Mouse (Mus musculus): ENCODE measurements around the gene Abcg4.
"Not testable (repeated sequence)": the region's sequence is repeated elsewhere in the genome, so short reads cannot be mapped to it uniquely, and the experiment has no call there.

The Abcg4 gene

DNA sequence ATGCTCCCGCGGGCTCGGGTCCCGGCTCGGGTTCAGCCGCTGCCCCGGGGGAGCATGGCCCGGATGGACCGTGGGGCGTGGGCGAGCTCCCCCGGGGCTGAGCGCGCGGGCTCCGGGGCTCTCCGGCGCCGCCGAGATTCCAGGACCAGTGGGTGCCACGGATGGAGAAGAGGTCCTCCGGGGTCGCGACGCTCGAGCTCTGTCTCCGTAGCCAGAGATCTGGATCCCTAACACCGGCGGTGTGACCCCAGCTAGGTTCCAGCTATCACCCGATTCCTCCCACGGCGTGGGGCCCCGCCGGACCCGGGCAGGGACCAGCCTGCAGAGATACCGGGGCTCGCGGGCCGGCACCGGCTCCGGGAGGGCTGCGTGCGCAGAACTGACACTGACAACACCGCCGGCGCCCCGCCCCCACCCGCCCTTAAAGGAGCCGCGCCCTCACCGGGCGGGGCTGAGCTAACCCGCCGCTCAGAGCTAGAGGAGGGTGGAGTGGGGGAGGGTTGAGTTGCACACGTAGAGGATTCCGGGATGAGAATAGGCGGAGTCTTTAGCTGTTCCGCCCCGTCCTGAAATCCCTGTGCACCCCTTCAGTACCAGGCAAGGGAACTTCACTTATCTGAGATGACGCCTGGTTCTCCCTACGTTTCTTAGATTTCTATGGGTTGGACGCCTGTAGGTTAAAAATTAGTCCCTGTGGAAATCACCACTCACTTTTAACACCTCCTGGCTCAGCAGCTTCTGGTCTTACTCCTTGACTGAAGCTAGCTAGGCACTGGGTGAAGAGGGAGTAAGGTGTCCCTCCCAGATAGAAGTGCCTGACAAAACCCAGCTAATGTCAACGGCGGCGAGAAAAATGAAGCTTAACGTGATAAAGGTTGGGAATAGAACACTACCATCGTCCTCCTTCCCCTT is 31.7 kb upstream of the Abcg4 start, which contains the start of gene C2cd2l:
Gene C2cd2l (minus strand): TSS at position 399 of the 912 bp plus-strand sequence.
- peak; percentile 93 for DNase-seq (ENCODE audit: extremely low read depth, insufficient read length, low spot score)

DNA sequence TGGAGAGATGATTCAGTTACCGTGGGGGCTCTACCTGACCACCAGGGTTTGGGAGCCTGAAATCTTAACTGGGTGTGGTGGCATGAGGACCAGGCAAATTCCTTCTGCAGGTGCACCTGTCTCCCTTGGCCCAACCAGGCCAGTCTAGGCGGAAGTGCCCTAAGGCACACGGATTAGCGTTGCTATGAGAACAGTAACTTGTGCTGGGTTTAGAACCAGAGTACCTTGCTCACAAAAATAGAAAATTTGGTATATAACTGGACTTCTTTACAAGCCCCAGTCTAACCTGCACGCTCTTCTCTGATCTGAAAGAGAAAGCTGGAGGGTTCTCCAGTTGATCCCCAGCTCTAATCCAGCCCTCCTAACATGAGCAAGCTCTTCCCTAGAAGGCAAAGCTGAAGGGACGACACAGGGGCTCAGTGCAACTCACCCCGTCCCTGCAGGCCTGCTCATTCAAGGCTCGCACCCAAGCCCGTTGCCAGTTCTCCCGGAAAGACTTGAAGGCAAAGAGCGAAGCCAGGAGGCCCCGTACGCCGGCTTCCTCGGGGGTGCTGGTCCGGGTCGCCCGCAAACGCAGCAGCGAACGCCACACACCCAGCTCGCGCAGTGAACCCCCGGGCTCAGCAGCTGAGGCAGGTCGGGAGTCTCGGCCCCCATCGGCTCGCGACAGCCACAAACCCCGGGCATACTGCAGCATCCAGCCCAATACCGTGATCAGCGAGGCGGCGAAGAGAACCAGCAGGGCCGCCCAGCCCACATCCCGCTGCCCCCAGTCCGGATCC is 30.9 kb upstream of the Abcg4 start:
- peak; percentile 51 for DNase-seq (ENCODE audit: extremely low read depth, insufficient read length, low spot score)

DNA sequence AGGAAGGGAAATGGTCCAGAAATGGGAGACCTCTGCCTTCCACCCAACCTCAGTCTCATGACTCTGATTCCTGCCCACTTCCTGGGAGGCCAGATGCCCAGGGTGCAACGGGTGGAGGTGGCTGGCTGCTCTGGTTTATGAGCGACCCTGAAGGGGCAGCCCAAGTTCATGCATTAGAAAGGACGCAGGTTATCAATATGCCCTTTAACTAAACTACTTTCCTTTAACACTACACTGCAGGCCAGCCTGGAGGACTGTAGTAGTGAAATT is 30.3 kb upstream of the Abcg4 start:
- no peak for DNase-seq (ENCODE audit: extremely low read depth, insufficient read length, low spot score)

DNA sequence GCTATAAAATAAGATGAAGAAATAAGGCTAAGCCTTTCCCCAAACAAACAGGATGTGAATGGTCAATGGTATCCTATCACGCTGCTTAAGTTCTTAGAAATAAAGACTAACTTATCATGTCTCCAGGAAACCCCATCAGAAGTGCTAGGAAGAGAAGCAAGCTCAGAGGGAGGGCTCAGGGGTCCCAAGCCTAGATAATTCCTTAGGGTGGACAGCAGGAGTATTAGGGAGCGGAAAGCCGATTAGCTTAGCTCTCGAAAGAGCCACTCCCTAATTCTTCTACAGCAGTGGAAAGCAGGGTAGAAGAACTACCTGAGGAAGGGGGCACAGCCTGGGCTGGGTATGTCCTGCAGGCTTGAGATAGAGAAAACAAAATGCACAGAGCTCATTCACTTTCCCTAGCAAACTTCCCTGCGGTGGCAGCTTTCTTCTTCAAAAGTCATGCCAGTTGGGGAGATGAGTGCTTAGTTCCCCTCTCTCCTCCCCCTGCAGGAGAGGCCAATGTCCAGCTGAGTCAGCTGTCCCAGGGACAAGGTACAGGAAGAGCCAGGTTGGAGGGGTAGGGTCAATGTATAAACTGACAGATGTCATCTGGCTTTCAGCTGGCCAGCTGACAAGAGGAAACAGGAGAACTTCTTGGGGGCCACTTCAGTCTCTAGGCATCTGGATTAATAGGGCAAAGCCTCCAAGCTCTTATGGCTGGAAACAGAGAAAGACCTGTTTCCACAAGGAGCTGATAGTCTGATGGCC is 29.8 kb upstream of the Abcg4 start:
- DNase-seq (ENCODE audit: extremely low read depth, insufficient read length, low spot score), result no peak

DNA sequence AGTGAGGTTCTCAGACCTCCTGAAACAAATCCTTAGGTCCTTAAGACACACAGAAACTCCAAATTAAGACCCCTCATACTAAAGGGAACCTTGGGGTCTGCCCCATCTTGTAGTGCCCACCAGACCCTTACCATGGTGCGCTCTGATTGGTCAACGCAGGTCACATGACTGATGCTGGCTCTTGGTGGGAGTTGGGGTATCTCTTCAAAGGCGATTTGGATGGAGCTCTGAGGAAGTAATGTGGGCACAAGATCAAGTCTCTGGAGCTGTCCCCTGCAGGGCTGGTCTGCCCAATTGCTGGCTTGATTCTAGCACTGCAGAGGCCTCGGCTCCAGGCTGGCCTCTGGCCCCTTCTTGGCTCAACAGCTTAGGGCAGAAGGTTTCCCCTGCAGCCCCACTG is 29.0 kb upstream of the Abcg4 start:
- no peak for DNase-seq (ENCODE audit: extremely low read depth, insufficient read length, low spot score)

DNA sequence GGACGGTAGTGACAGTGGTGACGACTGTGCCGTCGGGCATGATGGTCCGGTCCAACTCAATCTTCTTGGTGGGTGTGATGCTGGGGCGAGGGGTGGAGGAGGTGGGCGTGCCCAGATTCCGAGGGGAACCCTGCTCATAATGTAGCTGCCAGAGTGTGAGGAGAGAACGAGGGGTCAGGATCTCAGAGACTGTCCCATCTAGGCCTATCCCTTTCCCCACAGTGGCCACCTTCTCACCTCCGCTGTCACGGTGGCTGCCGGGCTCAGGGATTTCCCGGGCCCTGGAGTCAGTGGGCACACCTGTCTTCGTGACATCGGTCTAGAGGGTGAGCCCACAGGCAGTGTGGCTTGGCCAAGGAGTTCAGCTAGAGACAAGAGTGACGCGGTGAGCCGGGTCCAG is 26.5 kb upstream of the Abcg4 start:
- DNase-seq (ENCODE audit: extremely low read depth, insufficient read length, low spot score), result no peak

DNA sequence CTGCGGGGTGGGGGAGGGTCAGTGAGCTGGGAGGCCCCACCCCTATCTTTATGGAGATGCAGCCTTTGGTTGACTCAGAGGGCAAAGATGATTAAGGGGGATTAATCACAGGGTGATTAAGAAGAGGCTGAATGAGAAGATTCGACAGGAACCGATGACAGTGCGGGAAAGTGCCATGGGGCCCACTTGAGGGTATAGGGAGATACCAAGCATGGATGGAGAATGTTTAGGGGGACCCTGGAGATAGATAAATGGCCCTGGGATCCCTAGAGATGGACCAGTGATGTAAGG is 25.8 kb upstream of the Abcg4 start:
- no peak for DNase-seq (ENCODE audit: extremely low read depth, insufficient read length, low spot score)

DNA sequence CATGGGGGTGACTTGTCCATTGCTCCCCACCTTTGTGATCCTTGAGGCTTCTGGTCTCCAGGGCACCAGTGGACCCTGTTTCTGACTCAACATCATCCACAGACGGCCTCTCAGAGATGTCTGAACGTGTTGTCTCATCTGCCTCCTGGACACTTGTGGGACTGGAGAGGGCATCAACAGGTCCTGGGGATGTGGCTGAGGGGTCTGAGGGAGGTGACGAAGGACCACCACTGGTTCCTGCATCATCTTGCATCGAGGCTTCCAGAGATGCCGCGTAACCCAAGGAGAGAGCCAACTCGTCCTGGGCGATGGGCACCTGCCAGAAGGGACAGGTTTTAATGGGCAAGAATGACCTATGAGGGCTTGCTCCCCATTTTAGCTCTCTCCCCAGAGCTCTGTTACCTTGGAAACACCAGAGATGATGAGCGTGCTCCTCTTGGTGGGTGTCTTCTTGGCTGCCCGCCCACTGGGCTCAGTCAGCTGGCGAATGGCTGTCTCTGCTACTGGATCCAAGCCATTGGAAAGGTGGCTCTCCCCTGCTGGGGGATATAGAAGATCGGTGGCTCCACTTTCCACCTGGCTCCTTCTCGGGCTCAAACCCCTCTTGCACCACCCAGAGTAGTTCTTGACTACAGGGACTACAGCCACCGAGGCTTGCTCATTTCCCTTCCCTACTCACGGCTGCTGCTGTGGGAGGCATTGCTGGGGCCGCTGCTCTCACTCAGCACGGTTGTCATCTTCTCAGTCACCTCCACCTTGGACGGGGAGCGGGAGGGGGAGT is 25.3 kb upstream of the Abcg4 start:
- no peak for DNase-seq (ENCODE audit: extremely low read depth, insufficient read length, low spot score)

DNA sequence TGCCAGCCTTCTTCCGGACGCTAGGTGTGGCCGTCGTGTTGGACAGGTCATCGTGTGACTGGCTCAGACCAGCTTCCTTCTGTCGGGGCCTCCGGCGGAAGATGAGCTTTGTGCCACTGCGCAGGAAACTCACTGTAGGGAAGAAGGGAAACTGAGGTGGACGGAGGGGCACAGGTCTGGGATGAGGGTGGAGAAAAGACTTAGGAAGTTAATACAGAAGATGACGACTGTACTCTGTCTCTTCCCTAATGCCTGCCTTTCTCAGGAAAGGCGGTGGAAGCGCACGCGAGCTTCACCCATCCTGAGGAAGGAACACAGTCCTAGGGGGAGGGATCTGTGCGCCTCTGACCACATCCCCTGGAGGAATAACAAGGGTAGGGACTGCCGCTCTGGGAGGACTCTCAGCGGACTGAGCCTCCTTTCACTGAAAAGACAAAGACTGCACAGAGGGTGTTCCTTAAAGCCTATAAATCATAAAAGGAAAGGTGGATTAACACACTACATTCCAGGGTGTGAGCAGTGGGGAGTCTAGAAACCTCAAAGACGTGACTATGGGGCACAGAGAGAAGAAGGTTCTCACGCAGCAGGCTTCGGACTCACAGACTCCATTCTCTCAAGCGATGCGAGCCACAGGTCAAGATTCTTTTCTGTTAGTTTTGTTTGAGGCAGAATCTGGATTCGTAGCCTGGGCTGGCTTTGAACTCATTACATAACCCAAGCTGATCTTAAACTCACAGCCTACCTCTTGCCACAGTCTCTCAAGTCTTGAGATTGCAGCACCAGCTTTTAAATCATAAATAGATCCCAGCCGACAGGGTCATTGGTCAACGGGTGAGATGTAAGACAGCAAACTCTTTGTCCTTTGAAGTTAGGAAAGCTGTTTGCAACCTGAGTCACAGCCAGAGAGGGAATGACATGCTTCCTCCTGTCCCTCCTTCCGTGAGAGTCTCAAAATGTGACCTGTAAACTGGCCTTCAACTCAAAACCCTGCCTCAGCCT is 23.0 kb upstream of the Abcg4 start:
- no peak for DNase-seq (ENCODE audit: extremely low read depth, insufficient read length, low spot score)

DNA sequence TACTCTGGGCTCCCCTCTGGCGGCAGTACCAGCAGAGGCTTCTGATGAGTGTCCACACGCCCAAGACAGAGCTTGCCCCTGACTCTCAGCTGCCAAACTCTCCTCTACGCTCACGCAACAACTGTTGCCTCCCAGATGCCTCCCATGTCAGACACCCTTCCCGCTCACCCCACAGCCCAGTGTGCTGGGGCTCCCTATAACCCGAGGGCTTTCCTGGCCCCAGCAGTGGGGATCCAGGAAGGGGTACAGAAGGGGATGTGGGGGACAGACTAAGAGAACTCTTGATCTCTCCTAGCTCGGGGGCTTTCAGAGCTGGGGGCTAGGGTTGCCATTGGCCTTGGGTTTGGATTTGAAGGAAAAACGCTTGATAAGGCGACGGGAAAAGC is 22.3 kb upstream of the Abcg4 start:
- no peak for DNase-seq (ENCODE audit: extremely low read depth, insufficient read length, low spot score)

DNA sequence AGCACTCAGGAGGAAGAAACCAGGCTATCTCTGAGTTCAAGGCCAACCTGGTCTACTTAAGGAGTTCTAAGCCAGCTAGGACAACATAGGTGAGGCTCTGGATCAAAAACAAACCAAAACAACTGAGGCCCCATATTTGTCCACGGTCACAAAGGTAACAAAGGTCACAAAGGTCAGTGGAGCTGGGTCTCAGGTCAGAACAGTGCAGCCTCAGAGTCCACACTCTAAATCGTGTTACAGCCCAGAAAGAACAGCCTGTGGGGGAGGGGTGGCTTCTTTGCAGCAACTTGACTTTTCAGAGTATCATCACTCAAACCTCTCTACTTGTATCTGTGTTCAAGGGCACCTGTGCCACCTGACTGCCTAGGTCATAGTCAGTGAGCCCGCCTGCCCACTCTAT is 21.3 kb upstream of the Abcg4 start:
- no peak for DNase-seq (ENCODE audit: extremely low read depth, insufficient read length, low spot score)

DNA sequence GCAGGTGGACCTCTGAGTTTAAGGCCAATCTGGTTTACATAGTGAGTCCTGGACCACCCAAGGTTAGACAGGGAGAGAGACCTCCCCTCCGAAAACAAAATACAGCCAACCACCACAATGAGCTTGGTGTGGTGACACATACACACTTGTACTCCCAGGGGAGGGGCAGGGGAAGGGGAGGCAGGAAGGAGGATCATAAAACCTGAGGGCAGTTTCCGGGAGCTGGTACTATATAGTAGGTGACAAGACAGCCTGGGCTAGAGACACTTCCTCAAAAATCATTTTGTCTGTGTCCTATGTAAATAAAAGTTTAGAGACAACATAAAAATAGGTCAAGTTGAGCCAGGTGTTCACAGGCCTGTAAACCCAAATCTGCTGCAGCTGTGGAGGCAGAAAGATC is 18.8 kb upstream of the Abcg4 start:
- no peak for DNase-seq (ENCODE audit: extremely low read depth, insufficient read length, low spot score)

DNA sequence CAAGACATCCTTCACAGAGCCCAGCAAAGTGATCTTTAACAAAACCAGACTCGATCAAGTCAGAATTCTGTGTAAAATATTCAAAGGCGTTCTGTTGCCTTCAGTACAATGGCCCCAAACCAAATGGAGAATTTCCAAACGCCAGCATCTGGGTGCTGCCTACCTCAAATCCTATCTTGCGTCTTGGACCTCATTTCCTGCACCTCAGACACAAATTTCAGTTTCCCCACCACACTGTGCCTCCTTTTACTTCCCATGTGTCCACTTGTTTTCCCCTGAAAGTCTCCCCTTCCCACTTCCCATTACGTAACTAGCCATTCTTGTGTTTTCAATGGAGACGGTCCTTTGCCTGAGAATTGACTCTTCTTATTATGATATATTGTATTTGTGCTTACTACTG is 18.1 kb upstream of the Abcg4 start:
- no peak for DNase-seq (ENCODE audit: extremely low read depth, insufficient read length, low spot score)

DNA sequence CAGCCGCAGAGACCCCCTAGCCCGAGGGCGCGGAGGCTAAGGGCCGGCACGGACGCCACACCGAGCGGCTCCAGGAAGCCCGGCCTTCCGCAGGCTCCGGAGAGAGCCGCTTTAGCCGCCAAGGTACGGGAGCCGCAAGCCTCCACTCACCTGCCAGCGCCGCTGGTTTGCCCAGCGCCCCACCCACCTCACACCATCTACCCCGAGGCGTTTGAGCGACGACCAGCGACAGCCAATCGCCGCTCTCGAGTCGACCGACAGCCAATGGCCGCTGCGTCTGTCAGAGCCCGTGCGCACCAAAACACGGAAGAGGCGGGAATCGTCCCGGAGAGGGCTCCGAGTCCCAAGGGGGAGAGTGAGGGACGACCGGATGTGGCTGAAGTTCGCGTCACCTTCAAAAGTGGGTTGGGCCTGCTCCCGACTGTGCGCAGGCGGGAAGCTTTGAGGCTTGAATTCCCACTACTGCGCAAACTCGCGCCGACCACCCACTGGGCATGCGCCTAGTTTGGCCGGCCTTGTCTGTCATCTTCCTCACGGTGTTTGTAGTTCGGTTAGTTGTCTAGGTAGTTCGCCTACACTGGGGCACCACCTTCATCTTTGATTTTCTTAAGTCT is 17.2 kb upstream of the Abcg4 start, which contains the start of gene Hinfp:
Gene Hinfp (minus strand): TSS at position 206 of the 614 bp plus-strand sequence.
- DNase-seq (ENCODE audit: extremely low read depth, insufficient read length, low spot score), result peak; percentile 98

DNA sequence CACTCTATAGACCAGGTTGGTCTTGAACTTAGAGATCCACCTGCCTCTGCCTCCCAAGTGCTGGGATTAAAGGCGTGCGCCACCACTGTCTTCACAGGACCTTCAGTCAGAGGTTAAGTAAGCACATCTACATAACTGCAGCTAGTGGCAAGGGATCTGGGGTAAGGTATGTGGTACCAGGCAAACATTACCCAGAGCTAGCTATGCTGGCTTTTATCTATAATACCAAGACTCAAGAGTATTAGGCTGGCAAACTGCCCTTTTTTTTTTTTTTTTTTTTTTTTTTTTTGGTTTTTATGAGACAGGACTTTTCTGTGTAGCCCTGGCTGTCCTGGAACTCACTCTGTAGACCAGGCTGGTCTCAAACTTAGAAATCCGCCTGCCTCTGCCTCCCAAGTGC is 11.6 kb upstream of the Abcg4 start:
- DNase-seq (ENCODE audit: extremely low read depth, insufficient read length, low spot score), result not testable (repeated sequence)

DNA sequence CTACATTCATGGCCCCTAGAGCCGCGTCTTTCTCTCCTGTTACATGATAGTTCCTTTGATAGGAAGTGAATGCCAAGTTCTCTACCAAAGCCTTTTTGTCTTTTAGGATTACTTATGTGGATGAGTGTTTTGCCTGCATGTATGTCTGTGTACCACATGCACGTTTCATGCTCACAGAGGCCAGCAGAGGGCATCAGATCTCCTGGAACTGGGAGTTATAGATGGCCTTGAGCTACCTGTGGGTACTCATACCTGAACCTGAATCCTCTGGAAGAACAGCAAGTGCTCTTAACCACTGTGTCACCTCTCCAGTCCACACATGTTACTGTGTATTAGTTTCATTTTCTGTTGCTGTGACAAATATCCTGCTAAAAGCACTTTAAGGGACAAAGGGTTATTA is 4.1 kb upstream of the Abcg4 start:
- DNase-seq (ENCODE audit: extremely low read depth, insufficient read length, low spot score), result no peak

DNA sequence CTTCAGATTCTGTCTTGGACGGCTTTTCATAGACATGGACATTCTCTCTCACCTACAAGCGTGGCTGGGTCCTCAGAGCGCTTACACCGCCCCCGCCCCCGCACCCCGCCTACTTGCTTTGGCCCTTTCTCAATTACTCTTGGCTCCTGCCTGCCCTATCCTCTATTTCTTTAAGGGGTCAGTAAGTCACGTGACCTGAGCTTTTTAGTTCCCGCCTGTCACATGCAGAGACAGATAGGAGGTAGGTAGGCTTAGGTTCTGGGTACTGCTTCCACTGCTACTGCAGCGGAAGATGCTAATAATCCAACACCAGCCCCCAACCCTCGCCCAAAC is 510 bp upstream of the Abcg4 start:
- DNase-seq (ENCODE audit: extremely low read depth, insufficient read length, low spot score), result no peak

DNA sequence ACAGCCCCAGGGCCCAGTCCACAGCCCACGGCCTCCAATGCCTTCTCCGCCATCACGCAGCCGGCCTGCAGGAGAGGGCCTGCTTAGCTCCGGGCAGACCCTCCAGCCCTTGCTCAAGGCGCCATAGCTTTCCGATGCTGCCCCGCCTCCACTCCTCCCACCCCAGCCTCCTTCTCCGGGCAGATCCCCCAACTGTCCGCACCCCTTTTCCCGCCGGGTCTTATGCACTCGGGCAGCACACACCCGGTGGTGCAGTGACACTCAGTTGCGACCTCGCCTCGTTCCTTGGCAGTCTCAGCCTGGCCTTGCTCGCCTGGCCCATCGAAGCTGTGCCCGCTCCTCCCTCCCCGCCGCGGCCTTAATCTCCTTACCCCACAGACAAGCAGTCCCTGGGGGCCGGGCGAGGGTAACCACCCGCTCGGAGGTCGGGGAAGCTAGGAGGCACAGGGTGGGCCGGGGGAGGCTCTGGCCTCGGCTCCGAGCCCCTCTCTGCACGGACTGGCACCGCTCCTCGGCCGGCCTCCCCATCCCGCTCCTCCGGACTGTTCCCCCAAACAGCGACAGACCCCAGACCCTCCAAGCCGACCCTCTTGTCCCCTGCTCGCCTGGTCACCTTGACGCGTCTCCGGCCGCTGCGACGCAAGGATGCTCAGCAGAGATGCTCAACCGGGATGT is 877 bp downstream of the Abcg4 start:
- DNase-seq (ENCODE audit: extremely low read depth, insufficient read length, low spot score), result no peak

DNA sequence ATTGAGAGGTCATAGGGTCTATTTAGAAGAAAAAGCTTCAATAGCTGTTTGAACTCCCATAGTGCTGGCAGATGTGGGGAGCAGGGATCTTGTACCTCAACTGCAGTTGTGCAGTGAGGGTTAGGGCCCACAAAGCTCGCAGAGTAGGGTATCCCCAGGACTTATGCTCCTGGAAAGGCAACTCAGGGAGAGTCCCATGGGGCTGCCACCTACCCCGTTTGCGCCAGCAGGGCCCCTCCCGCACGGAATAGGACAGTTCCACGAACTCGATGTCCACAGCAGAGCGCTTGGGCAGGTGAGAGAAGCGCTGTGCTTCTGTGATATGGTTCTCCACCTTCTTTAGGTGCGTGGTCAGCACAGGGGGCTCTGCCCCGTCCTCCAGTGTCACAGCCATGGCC is 1.4 kb downstream of the Abcg4 start:
- no peak for DNase-seq (ENCODE audit: extremely low read depth, insufficient read length, low spot score)
